Mouse (Mus musculus) CH12.LX (cell line): ENCODE measurements around the gene Rasgef1c. TPM values are rescaled to one million over a fixed set of nuclear protein-coding genes. Genes with fewer than 3 reads are reported as not detected.

Experiments
- DNase-seq: peaks from one replicate; pipeline ENCODE4 v3.0.0-alpha.2; 2013; ENCODE audit errors: extremely low read depth
- H3K27ac ChIP-seq: 2 replicates; pipeline ENCODE4 v1.5.1; 2012; ENCODE audit warnings: low read depth, mild to moderate bottlenecking, control low read depth, moderate library complexity; ENCODE audit not compliant: insufficient read depth
- H3K27me3 ChIP-seq: replicated peaks from 2 replicates; pipeline ENCODE3; 2012; ENCODE audit warnings: inconsistent platforms
- H3K36me3 ChIP-seq, 2 experiments: replicated peaks in 1 of 2; 2 replicates each; pipeline versions ENCODE3 to v1.6.1; 2012; ENCODE audit warnings: inconsistent platforms in 1 of 2, low read length in 1 of 2, mild to moderate bottlenecking in 1 of 2, mixed read lengths in 1 of 2, moderate library complexity in 1 of 2; ENCODE audit not compliant: control insufficient read depth in 1 of 2, insufficient read depth in 1 of 2
- H3K4me1 ChIP-seq, 2 experiments: 2 replicates each; pipeline ENCODE4 v1.6.1; 2012; ENCODE audit warnings: inconsistent platforms in 1 of 2, moderate library complexity in 1 of 2; ENCODE audit not compliant: insufficient read depth in 2 of 2, control insufficient read depth in 1 of 2
- H3K4me2 ChIP-seq: 2 replicates; pipeline ENCODE4 v1.6.1; 2012; ENCODE audit warnings: low read depth, mild to moderate bottlenecking, control low read depth; ENCODE audit not compliant: poor library complexity, insufficient read depth, severe bottlenecking
- H3K4me3 ChIP-seq, 3 experiments: fragments of 150-350 bp in 1 of 3; sonication (generic) in 1 of 3; replicated peaks in 1 of 3; 2 replicates each; pipeline versions ENCODE3 to v1.5.1; 2011 to 2012; ENCODE audit warnings: low read depth in 2 of 3, low read length in 2 of 3, mild to moderate bottlenecking in 2 of 3, moderate library complexity in 2 of 3, control low read depth in 1 of 3, improper control_type of control experiment in 1 of 3, inconsistent platforms in 1 of 3, mixed read lengths in 1 of 3; ENCODE audit not compliant: poor library complexity in 1 of 3
- H3K79me2 ChIP-seq: replicated peaks from 2 replicates; pipeline ENCODE4 v1.6.1; 2012; ENCODE audit warnings: mild to moderate bottlenecking, moderate library complexity; ENCODE audit not compliant: control insufficient read depth, poor library complexity, insufficient read depth, severe bottlenecking; ENCODE audit errors: extremely low read depth
- H3K9ac ChIP-seq: 2 replicates; pipeline ENCODE4 v1.6.1; 2012; ENCODE audit warnings: low read depth, mild to moderate bottlenecking, control low read depth, moderate library complexity; ENCODE audit not compliant: insufficient read depth
- H3K9me3 ChIP-seq: replicated peaks from 2 replicates; pipeline ENCODE3; 2012; ENCODE audit warnings: low read length, inconsistent platforms, mixed read lengths
- CHD1 ChIP-seq: IDR thresholded peaks from 2 replicates; pipeline ENCODE4 v1.6.1; 2012; ENCODE audit warnings: low read depth, low read length, improper control_type of control experiment, inconsistent platforms
- E2F4 ChIP-seq: IDR thresholded peaks from 2 replicates; pipeline ENCODE4 v1.6.1; 2011; ENCODE audit warnings: low read depth, low read length, improper control_type of control experiment; ENCODE audit not compliant: insufficient replicate concordance
- ELF1 ChIP-seq: IDR thresholded peaks from 2 replicates; pipeline ENCODE4 v1.6.1; 2014; ENCODE audit warnings: low read depth, mild to moderate bottlenecking, inconsistent platforms, low read length, improper control_type of control experiment
- ETS1 ChIP-seq: conservative IDR thresholded peaks from 2 replicates; pipeline ENCODE4 v1.6.1; 2012; ENCODE audit warnings: low read depth, mild to moderate bottlenecking, inconsistent platforms, low read length, improper control_type of control experiment, moderate library complexity
- GABPA ChIP-seq: IDR thresholded peaks from 2 replicates; pipeline ENCODE4 v1.6.1; 2012; ENCODE audit warnings: low read depth, low read length, improper control_type of control experiment, inconsistent platforms; ENCODE audit not compliant: insufficient replicate concordance
- HCFC1 ChIP-seq: IDR thresholded peaks from 2 replicates; pipeline ENCODE4 v1.6.1; 2012; ENCODE audit warnings: low read depth, mild to moderate bottlenecking, inconsistent platforms, low read length, improper control_type of control experiment
- JUN ChIP-seq: IDR thresholded peaks from 2 replicates; pipeline ENCODE4 v1.6.1; 2011; ENCODE audit warnings: low read depth, mild to moderate bottlenecking, low read length, improper control_type of control experiment, moderate library complexity; ENCODE audit not compliant: insufficient read depth
- MAX ChIP-seq: IDR thresholded peaks from 2 replicates; pipeline ENCODE4 v1.6.1; 2011; ENCODE audit warnings: low read length, improper control_type of control experiment
- MEF2A ChIP-seq: IDR thresholded peaks from 2 replicates; pipeline ENCODE4 v1.6.1; 2014; ENCODE audit warnings: low read depth, mild to moderate bottlenecking, inconsistent platforms, low read length, improper control_type of control experiment, borderline replicate concordance
- NRF1 ChIP-seq: IDR thresholded peaks from 2 replicates; pipeline ENCODE4 v1.6.1; 2014; ENCODE audit warnings: low read depth, mild to moderate bottlenecking, inconsistent platforms, low read length, improper control_type of control experiment, moderate library complexity
- PAX5 ChIP-seq: IDR thresholded peaks from 2 replicates; pipeline ENCODE4 v1.6.1; 2012; ENCODE audit warnings: low read length, inconsistent platforms, mixed read lengths
- POLR2A ChIP-seq: IDR thresholded peaks from 2 replicates; pipeline ENCODE4 v1.6.1; 2011; ENCODE audit warnings: low read depth, mild to moderate bottlenecking, improper control_type of control experiment, low read length
- TBP ChIP-seq: conservative IDR thresholded peaks from 2 replicates; pipeline ENCODE4 v1.6.1; 2011; ENCODE audit warnings: low read depth, low read length, improper control_type of control experiment
- UBTF ChIP-seq: IDR thresholded peaks from 2 replicates; pipeline ENCODE4 v1.6.1; 2012; ENCODE audit warnings: low read depth, mild to moderate bottlenecking, inconsistent platforms, low read length, improper control_type of control experiment, moderate library complexity
- ZC3H11A ChIP-seq: IDR thresholded peaks from 2 replicates; pipeline ENCODE4 v1.6.1; 2012; ENCODE audit warnings: low read depth, mild to moderate bottlenecking, inconsistent platforms, low read length, improper control_type of control experiment
- ZNF384 ChIP-seq: IDR thresholded peaks from 2 replicates; pipeline ENCODE4 v1.6.1; 2012; ENCODE audit warnings: low read depth, low read length, improper control_type of control experiment, inconsistent platforms
- dilution Hi-C: fragments of 300-500 bp; cut with MboI; formaldehyde crosslinking; loops from 2 replicates; pipeline ENCODE4 v1.14.3; 2020; ENCODE audit warnings: low sequenced_read_pairs; ENCODE audit not compliant: extremely low pct_unique_long_range_greater_than_20kb, extremely low pct_ligation_motif_present
- in situ Hi-C: fragments of 300-500 bp; cut with MboI; formaldehyde crosslinking; loops from 3 replicates; pipeline ENCODE4 v1.14.3; 2019; ENCODE audit warnings: low sequenced_read_pairs, low pct_ligation_motif_present, low pct_unique_long_range_greater_than_20kb, mixed read lengths
- polyA plus RNA-seq: library from polyadenylated mRNA; unstranded; fragments of >175 nt; gene quantifications from 2 replicates; pipeline ENCODE4 v1.2.1, GENCODE M21; 2012; ENCODE audit warnings: low read depth; ENCODE audit not compliant: insufficient read length
- total RNA-seq, 2 experiments: library from RNA; depleted of rRNA; stranded (reverse); fragments of 300-350 nt in 1 of 2; fragments of >200 nt in 1 of 2; gene quantifications; 2 replicates each; pipeline ENCODE4 v1.2.3; 2012 to 2014

Rasgef1c gene
- total and polyA plus RNA-seq, 3 experiments = not detected

DNA sequence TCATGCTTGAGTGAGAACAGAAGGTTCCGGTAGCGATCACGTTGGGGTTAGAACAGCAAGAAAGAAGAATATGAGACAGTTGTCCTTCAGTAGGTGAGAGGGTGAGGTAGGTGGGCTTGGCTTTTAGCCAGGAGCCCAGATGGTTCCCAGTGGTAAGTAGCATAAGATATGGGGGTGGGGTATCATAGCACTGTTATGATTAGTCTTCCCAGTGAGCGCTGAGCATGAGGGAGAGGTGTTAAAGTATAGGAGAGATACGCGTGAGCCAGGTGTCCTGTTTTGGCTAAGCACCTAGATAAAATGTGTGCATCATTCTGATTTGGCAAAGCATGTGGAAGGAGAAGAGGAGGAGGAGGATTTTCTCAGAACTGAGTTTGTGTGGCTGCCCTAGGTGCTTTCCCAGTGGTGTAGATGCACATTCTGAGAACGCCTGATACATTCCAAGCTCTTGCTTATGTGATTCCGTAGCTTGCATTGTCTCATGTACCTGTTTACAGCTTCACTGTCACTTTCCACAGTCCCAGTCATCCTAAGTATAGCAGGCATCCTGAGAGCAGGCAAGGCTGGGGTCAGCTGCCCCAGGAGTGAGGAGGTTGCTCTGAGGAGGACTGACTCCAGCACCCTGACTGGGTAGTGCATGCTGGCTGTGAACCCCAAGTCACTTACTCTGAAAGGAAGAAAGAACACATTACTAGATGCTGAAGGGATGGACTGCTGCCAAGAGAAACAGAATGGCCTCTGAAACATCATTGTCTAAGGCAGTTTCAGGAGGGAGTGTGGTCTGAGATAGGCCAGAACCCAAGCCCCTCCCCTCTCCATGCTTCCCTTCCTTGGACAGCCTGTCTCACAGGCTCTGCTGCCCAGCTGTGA, 24.5 kb upstream of the Rasgef1c start:
- Histone ChIP-seq H3K79me2 (no peaks in the 10 kb centered on the region), H3K4me3 (no peak overlapping the region), H3K36me3 (peaks cover 17 to 75% of the 10 kb centered on the region in 2 experiments), H3K27ac (no peak overlapping the region), H3K27me3 (no peaks in the 10 kb centered on the region), H3K4me2 (no peak overlapping the region), H3K4me1 (peaks cover 14 to 19% of the 10 kb centered on the region in 2 experiments), H3K9ac (no peak overlapping the region), H3K9me3 (no peaks in the 10 kb centered on the region)
- in situ Hi-C loops = no loop called here
- no peak for TF ChIP-seq ETS1
- TF ChIP-seq GABPA = no peak
- TF ChIP-seq NRF1 = no peak
- no peak for TF ChIP-seq ELF1
- TF ChIP-seq TBP = no peak
- TF ChIP-seq MAX = no peak
- no peak for TF ChIP-seq JUN
- no peak for TF ChIP-seq UBTF
- no peak for TF ChIP-seq POLR2A
- no peak for TF ChIP-seq ZNF384
- no peak for TF ChIP-seq PAX5
- no peak for DNase-seq
- dilution Hi-C loops = no loop called here

DNA sequence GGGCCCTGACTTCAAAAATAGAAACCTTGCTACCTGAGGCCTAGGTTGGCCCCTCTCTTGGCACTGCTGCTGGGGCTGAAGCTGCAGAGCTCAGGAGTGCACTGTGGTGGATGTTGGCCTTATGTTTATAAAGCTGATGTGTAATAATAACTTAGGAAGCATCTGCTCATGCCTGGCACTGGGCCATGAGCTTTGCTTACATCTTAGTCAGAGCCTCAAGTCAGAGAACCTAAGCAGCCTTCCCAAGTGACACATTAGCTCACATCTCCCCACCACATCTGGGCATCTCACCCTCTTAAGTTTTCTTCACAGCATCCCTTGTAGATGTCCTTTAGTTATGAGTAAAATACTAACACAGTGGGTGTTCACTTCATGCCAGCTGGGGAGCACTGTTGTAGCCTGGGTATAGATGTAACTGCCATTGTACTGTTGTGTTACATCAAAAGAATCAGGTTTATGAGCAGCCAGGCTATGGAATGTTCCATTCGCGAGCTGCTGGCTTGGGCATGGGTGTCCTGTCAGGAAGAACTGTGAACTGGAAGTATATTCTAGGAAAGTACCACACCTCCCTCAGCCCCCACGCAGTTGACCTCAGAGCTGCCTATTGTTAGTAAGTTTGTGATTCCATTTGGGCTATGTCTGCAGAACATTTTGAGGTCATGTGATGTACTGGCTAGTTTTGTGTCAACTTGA, 21.5 kb upstream of the Rasgef1c start:
- in situ Hi-C loops = loop anchor here (10.0 kb wide), 1 partner anchor 165 kb away; the partner anchor contains the start of gene Cnot6
- no peak overlapping the region for H3K4me2 ChIP-seq
- no peak overlapping the region for H3K27ac ChIP-seq
- H3K4me1 ChIP-seq = peaks cover 22 to 41% of the 10 kb centered on the region in 2 experiments
- no peaks in the 10 kb centered on the region for H3K9me3 ChIP-seq
- dilution Hi-C loops = no loop called here
- DNase-seq = no peak
- H3K27me3 ChIP-seq = no peaks in the 10 kb centered on the region
- no peak overlapping the region for H3K9ac ChIP-seq
- H3K4me3 ChIP-seq = no peak overlapping the region
- H3K79me2 ChIP-seq = no peaks in the 10 kb centered on the region
- H3K36me3 ChIP-seq = peaks cover 13 to 70% of the 10 kb centered on the region in 2 experiments
- TF ChIP-seq CHD1 (no peak), MEF2A (no peak), ZC3H11A (no peak), JUN (no peak), E2F4 (no peak), HCFC1 (no peak)
